Mouse (Mus musculus): ENCODE data around the gene Wee1.
A peak's percentile ranks its signal among the peaks of the same experiment; 100 is the strongest.
"Not testable (repeated sequence)": the region's sequence is repeated elsewhere in the genome, so short reads cannot be mapped to it uniquely, and the experiment has no call there.

Gene Wee1

GRCm38 (mm10) chr7:110121516-110122288 lies at the start of gene Wee1:
TSS of gene Wee1 (plus strand) at chr7:110122046.
- DNase-seq, result peak; percentile 99

GRCm38 (mm10) chr7:110078168-110078567 lies 43.7 kb upstream of the Wee1 start:
- DNase-seq, result no peak

- peak; percentile 79 for DNase-seq
These were observed 38.3 kb upstream of the Wee1 start for GRCm38 (mm10) chr7:110083386-110084165.

- DNase-seq, result no peak
These were observed 36.6 kb upstream of the Wee1 start for GRCm38 (mm10) chr7:110085217-110085616.

- no peak for DNase-seq
These were observed 33.9 kb upstream of the Wee1 start for GRCm38 (mm10) chr7:110087914-110088313.

- DNase-seq, result no peak
These were observed 30.2 kb upstream of the Wee1 start for GRCm38 (mm10) chr7:110091670-110092069.

- no peak for DNase-seq
These were observed 25.5 kb upstream of the Wee1 start for GRCm38 (mm10) chr7:110096332-110096731.

GRCm38 (mm10) chr7:110097106-110097793 lies 24.6 kb upstream of the Wee1 start:
- DNase-seq, result no peak

GRCm38 (mm10) chr7:110100854-110101253 lies 21.0 kb upstream of the Wee1 start:
- DNase-seq, result no peak

- no peak for DNase-seq
These were observed 20.6 kb upstream of the Wee1 start for GRCm38 (mm10) chr7:110101266-110101665.

- DNase-seq, result no peak
These were observed 16.8 kb upstream of the Wee1 start for GRCm38 (mm10) chr7:110105041-110105440.

- DNase-seq, result no peak
These were observed 15.2 kb upstream of the Wee1 start for GRCm38 (mm10) chr7:110106633-110107032.

- DNase-seq, result not testable (repeated sequence)
These were observed 13.3 kb upstream of the Wee1 start for GRCm38 (mm10) chr7:110108524-110108923.

- no peak for DNase-seq
These were observed 12.8 kb upstream of the Wee1 start for GRCm38 (mm10) chr7:110108967-110109610.

GRCm38 (mm10) chr7:110110061-110110656 lies 11.7 kb upstream of the Wee1 start:
- no peak for DNase-seq

GRCm38 (mm10) chr7:110114699-110115098 lies 7.1 kb upstream of the Wee1 start:
- DNase-seq, result no peak

GRCm38 (mm10) chr7:110116731-110117291 lies 5.0 kb upstream of the Wee1 start:
- no peak for DNase-seq

GRCm38 (mm10) chr7:110118448-110118847 lies 3.4 kb upstream of the Wee1 start:
- DNase-seq, result no peak

- DNase-seq, result no peak
These were observed 1.6 kb upstream of the Wee1 start for GRCm38 (mm10) chr7:110120157-110120784.

GRCm38 (mm10) chr7:110121162-110121515 lies 707 bp upstream of the Wee1 start:
- DNase-seq, result no peak

GRCm38 (mm10) chr7:110122289-110122564 lies 381 bp downstream of the Wee1 start:
- no peak for DNase-seq
